Mouse (Mus musculus): ENCODE measurements around the gene Actl11.

Actl11 gene

DNA sequence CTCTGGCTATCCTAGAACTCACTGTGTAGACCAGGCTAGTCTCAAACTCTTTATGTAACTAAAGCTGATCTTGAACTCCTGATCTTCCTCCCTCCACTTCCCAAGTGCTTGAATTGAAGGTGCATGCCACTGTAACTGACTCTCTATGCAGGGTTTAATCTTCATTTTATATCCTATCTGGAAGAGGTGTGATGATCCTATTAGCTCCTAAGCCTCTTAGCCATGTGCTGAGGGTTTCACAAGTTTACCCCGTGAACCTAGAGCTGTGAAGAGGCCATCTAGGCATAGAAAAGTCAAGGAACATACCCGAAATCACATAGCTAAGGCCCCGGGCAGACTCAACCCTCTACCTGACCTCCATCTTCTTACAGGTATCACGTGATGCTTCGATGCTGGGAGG is 8.8 kb upstream of the Actl11 start:
- no peak for DNase-seq (ENCODE audit: low read depth, low spot score)

DNA sequence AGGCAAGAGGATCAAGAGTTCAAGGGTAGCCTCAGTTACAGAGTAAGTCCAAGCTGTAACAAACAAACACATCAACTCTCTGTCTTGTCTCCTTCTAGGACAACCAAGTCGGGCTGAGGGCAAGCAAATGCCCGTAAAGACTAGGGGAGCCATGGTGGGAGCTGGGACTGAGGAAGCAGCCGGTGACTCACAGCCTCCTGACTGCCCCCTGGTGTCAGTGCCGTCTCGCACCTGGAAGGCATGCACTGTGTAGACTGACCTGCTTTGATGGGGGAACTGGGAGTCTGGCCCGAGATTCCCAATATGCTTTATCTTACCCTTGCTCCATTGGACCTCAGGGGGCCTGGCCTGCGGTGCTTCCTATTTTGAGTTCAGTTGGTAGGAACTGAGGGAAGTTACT is 5.2 kb upstream of the Actl11 start:
- DNase-seq (ENCODE audit: low read depth, low spot score), result no peak

DNA sequence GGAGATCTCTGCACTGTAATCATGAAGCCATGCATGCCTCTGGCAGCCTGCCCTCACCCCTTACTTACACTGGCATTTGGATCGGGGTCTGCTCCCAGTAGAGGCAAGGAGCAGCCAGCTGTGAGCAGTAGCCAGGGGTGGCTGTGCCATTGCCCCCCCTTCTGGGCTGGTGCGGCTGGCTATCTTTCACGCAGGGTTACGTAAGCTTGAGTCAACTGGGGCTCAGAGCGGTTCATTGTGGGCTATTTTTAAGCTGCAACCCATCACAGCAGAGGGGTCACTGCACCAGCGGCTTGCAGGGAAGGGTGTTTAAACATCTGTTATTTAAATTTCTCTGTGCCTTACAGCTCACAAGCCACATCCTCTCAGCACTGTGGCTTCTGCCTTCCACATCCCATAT is 4.3 kb upstream of the Actl11 start:
- DNase-seq (ENCODE audit: low read depth, low spot score), result no peak

DNA sequence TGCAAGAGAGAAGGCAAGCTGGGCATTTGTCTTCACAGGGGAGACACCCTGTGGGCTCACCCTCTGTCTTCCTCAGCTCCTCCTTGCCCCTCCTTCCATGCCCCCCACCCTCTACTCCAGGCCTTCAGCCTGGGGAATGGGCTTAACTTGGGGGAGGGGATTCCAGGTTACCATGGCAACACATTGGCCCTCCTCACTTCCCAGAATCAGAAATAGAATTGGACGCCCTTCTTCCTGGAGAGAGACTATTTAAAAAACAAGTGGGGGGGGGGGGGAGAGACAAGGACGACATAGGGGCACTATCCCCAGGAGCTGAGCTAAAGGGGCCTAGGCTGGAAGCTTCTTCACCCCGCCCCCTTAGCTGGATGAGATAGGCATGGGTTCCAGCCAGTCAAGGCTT is 3.0 kb upstream of the Actl11 start:
- DNase-seq (ENCODE audit: low read depth, low spot score), result no peak

DNA sequence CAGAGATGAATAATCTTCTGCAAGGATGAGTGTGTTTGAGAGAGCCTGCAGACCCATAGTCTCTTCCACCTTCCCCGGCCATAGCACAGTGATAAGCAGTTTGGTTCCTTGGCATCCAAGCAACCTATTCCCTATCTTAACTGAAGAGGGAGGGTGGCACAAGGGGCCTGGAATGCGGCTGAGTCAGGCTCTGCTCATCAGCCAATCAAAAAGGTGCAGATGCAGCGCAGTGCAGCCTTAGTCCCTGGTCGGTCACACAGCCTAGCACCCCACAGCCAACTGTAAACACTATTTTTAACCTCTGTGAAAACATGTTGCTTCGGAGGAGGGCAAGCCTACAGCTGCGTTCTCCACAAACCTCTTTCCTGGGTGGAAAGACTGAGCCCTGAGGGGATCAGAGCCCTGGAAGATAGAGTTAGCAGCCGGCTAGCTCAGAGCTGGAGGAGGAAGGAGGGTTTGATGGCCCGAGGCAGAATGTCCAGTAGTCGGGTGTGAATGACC is 1.3 kb upstream of the Actl11 start:
- no peak for DNase-seq (ENCODE audit: low read depth, low spot score)

DNA sequence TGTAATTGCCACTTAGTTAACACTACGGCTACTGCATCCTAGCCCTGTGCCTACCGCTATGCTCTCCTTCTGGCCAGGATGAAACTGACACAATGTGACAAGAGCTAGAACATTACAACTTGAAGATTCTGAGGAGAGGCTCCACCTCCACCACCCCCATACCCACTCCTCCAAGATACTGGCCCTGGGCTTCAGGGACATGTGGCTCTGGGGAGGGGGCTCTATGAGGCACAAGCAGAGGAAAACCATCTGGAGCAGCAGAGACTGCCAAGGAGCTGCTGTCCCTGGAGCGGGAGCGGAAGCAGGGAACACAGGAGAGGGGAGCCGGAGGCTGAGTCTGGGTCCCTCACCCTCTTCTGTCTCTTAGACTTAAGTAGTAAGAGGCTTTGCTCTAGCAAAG is 520 bp upstream of the Actl11 start:
- no peak for DNase-seq (ENCODE audit: low read depth, low spot score)

DNA sequence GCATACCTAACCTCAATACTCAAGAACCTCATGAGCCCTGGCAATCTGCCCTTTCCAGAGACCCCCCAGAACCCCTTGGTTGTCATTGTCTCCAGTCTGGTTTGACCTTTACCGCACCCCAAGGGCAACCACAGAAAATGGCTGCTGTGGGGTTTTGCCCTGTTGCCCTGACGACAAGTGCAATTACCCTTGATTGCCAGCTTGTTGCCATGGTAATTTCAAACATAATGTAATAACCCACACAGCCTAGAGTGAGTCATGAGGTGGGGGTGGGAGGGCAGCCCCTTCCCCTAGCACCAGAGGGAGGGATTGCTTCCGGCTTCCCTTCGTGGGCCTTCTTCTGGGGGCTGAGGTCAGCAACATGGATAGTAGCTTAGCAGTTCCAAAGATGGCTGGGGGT is 4.0 kb downstream of the Actl11 start:
- DNase-seq (ENCODE audit: low read depth, low spot score), result no peak

DNA sequence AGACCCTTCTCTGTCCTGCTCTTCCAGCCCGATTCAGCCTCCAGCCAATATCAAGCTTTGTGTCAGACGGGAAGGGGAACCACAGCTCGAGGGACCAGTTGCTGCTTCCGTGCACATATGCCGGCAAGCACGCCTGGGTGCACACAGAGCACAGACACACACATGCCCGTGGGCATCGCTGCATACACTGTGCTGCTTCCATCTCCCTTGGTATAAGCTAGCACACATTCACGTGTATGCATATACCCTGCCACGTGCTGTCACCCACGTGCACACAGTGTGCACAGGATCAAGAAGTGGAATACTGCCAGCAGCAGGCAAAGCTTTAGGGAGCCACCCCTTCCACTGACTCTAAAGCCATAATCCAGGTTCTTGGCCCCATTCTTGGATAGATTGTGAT is 5.9 kb downstream of the Actl11 start:
- no peak for DNase-seq (ENCODE audit: low read depth, low spot score)

DNA sequence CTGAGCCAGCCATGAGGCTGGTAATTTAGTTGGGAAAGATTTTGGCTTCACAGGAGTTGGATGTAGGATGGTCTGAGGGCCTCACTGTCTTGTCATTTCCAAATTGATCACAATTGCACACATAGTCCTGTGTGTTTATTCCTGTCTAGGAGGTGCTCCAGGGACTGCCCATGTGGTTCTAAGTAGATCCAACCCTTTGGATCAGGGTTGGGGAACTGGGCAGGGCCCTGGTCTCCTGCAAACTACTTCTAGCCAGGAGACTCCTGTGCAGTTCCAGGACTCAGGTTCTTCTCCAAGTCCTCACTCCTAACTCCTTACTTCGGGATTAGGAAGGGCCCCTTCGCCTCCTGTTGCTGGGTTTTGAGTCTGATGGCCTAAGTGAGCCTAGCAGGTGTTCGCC is 7.1 kb downstream of the Actl11 start, which contains the start of gene Camkv:
TSS of gene Camkv (plus strand) at position 301 of the 400 bp plus-strand sequence.
- DNase-seq (ENCODE audit: low read depth, low spot score), result no peak

DNA sequence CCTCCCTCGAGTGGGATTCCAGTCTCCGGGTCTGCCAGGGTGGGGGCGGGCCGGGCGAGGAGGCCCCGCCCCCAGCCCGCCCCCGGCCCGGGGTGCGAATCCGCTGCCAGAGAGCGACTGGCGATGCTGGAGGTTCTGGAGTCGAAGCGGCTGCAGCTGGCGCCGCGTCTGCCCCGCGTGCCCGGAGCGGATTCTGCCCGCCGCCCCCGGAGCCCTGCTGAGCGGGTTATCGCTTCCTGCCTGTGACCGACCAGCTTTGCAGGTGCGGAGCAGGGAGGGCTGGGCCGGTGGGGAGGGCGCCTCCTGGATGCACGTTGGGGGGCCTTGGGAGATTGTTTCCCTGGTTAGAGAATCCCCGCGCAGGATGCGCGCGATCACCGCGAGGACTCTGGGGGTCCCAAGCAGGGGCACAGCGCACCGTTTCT is 7.5 kb downstream of the Actl11 start:
- no peak for DNase-seq (ENCODE audit: low read depth, low spot score)

DNA sequence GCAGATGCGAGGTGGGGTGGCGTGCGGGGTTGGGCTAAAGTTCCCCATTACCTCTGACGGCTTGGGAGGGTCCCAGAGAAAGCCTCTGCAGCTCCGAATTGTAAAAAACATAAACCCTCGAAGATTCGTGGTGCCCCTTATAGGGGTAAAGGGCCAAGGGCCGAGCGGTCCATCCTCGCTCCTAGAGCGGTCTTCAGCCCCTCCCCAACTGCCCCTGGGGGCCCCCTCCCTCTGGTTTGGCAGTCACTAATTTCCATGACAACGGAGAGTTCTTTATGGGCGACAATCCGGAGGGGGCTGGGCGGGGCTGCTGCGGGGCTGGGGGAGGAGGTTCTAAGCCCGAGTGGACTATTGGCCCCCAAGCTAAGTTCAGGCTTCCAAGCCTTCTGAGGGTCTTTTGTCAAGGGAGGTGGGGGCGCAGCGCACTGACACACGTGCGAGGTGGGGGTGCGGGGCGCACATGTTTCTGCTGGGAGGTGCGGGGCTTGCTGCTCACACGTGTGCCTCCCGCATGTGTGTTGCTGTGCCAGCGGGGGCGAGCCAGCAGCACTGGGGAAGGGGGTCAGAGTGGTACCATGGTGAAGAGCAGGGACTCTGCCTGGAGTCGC is 8.1 kb downstream of the Actl11 start:
- DNase-seq (ENCODE audit: low read depth, low spot score), result no peak

DNA sequence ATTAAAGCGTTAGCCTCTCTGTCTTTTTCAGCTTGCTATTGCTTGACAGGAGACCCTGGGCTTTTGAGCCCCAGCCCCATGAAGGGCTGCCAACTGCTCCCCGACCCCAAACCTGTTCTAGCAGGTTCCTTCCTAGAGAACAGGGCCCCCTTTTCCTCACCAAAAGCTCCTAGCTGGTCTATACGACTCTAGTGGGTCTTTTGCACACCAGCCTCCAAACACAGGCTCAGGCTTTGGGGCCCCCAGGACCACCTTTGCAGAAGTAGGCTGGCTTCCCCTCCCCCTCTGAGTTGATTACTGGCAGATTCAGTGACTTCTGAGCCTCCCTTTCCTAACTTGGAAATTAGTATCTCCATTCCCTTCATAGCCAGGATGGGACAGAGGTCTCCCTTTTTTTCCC is 8.6 kb downstream of the Actl11 start:
- no peak for DNase-seq (ENCODE audit: low read depth, low spot score)

DNA sequence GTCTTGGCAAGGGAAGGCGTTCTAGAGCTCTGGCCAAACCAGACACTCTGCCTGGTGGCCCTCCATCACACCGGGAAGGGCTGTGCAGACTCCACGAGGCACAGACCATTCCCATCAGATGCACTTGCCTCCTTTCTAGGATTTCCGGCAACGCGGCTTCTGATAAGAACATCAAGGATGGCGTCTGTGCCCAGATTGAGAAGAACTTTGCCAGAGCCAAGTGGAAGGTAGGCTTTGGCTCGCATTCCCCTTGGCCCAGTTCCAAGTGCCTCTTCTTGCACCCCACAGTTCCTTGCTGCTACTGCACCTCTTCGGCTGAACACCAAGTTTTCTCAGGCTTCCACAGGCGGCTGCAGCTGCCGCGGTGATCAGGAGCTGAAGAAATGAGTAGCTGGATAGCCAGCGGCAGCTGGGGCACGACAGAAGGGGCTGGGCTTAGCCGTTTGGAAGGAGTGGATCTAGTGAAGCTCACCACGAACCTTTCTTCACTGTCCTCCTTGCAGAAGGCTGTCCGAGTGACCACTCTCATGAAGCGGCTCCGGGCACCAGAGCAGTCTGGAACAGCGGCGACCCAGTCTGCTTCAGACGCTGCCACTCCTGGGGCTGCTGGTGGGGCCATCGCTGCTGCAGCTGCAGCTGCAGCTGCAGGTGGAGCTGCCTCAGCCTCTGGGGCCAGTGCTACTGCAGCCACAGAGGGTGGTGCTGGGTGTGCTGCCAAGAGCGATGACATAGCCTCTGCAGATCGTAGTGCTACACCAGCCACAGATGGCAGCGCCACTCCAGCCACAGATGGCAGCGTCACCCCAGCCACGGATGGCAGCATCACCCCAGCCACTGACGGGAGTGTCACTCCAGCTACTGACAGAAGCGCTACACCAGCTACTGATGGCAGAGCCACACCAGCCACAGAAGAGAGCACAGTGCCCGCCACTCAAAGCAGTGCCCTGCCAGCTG is 19.2 kb downstream of the Actl11 start:
- DNase-seq (ENCODE audit: low read depth, low spot score), result no peak

DNA sequence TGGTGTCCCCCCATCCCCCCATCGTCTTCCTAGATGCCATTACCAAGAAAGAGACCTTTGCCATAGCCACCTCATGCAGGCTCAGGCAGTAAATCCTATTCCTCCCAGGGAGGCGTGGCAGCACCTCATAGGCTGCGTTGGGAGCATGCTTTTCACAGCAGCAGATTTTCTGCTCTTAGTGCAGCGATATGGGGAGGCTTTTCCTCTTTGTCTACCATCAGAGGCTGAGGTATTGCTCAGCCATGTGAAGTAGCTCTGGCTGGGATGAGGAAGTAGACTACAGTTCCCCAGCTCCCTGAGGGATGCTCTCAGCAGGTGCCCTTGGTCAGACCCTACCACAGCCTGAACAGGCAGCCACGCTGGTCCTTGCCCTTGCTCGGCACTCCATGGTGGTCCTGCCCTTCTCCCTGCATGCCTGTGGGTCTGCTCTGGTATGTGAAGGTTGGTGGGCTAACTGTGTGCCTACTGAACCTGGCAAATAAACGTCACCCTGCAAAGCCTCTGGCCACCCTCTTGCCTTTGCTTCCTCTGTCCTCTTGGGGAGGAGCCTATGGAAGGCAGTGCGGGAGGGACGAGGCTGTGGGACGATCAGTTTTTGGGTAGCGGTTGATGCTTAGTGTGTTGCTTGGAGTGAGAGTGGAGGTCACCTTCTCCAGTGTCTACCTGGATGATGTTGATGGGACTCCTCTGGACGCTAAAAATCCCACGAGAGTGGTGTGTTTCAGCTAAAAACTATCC is 21.1 kb downstream of the Actl11 start:
- no peak for DNase-seq (ENCODE audit: low read depth, low spot score)

DNA sequence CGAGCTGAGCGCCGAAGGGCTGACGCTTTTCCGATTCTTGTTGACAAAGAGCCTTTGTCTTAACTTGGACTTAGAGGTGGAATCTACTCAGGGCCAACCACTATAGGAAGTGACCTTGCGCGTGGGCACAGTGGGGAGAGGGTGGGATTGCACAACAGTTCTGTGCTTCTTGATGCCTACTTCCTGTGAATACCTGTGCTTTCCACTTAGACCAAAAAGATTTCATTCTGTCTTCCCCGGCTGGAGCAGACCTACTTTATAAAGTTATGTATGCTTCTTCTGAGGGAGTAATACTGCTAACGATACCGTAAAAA is 21.6 kb downstream of the Actl11 start, which contains the start of gene Traip:
TSS of gene Traip (plus strand) at position 215 of the 314 bp plus-strand sequence.
- no peak for DNase-seq (ENCODE audit: low read depth, low spot score)

DNA sequence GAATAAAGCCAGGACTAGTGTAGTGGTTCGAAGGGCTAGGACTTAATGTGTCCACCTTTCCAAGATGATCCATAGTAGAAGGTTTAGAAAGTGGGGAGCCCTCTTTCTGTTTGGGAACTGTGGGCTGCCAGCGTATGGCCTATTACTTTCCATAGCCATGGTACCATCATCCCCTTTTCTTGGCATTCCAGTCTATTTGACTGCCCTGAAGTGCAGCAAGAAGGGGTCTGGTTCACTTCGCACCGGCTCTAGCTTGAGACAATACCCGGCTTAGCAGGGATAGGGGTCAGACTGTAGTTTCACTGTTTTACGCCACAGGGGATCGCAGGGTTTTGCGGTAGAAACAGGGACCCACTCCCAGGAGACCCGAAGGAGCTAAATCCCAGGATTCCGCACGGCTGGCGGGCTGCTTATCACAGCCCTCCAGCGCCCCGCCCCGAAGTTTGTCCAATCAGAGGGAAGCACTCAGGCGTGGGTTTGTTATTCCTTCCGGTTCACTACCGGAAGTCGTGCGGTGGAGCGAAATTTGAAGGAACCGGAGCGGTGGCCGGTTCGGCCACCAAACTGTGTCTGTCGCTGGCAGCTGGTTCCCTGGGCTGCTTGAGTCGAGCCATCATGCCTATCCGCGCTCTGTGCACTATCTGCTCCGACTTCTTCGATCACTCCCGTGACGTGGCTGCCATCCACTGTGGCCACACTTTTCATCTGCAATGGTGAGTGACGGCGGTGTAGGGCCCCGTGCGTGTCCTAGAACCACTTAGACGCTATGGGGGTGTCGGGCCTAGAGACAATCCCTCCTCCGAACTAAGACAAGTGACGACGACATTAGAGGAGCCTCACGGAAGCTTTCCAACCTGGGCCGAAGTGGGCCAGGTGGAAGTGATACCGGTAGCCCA is 22.4 kb downstream of the Actl11 start:
- peak; percentile 85 for DNase-seq (ENCODE audit: low read depth, low spot score)

DNA sequence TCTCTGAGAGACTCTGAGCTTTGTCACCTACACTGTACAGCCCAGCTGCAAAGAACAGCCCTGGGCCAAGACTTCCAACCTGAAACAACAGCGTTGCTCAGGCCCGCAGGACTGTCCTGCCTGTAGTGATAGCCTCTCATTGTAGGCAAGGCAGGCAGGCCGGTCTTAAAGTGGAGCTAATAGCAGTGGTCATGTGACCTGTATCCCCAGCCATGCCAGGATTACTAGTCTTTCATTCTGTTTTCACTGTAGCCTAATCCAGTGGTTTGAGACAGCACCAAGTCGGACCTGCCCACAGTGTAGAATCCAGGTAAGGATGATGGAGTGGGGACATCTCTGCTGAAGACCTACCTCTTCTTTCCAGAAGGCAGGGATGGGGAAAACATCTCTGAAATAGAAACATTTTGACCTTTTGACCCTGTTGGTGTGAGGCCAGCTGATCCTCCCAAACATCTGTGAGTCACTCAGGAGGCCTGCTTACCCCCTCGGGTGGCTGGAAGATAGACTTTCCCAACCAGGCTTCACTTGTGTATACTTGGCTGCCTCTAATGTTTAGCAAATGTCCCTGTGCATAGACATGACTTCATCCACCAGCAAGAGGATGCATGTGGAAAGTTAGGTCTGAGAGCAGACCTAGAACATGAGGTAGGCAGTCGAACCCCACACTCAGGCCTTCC is 27.5 kb downstream of the Actl11 start:
- DNase-seq (ENCODE audit: low read depth, low spot score), result no peak

DNA sequence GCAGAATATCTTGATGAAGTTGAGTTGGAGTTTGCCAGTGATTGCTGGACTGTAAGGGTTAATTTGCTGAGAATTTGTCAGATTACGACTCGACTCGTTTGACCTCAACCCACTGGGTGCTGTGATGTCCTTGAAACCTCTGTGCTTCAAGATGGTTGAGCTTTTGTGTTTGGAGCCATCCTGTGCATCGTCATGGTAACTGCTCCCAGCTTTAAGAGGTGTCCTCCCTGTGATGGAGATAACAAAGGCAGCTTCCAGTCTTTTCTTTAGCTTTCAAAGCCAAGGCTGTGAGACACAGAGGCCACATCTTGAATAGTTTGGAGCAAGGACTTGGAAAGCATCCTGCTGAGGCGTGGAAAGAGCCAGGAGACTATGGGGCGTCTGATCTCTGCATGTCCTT is 28.9 kb downstream of the Actl11 start:
- DNase-seq (ENCODE audit: low read depth, low spot score), result no peak

DNA sequence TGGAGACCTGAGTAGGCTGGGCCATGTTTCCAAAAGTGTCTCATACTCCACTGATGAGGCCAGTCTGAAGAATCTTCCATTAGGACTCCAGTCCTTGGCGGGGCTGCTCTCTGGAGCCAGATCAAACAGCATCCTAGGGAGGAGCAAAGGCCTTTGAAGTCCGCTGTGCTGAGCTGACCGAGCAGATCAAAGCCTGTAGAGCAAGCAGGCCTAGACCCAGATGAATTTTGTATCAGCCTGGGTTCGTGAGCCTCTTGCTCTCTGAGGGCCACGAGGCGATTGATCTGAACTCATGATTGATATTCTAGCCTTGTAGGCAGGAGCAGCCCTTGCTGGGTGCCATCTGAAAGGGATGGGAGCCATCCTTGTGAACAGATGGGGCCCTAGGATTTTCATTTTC is 31.6 kb downstream of the Actl11 start:
- DNase-seq (ENCODE audit: low read depth, low spot score), result no peak

DNA sequence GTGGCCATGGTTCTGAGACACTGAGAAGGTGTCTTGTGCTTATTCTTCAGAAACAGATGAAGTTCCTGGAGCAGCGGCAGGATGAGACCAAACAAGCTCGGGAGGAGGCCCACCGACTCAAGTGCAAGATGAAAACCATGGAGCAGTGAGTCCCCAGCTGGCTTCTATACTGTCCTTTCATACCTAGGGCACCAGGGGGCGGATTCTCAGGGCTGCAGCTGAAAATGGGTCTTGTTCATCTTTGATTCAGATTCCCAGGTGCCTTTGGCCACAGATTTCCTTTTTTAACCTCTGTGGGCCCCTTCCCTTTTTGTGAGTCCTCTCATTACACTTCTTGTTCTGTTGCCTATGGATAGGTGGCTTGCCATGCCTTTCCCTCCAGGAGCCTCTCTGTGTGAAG is 32.7 kb downstream of the Actl11 start:
- no peak for DNase-seq (ENCODE audit: low read depth, low spot score)

DNA sequence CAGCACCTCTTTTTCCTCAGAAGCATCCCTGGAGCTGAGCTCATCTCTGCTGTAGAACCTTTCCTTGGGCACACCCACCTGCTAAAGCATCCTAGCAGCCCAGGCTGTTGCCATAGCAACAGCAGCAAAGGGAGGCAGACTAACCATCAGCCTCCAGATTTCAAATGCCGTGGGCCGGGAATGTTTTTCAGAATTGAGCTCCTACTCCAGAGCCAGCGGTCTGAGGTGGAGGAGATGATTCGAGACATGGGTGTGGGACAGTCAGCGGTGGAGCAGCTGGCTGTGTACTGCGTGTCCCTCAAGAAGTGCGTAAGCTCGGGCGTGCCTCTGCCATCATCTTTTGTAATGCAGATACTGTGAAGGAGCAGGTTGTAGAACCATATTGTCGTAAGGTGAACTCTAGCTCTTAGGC is 33.1 kb downstream of the Actl11 start:
- no peak for DNase-seq (ENCODE audit: low read depth, low spot score)
